Mouse (Mus musculus): ENCODE measurements around the gene Fkbp1a. TPM values are rescaled to one million over a fixed set of nuclear protein-coding genes. Genes with fewer than 3 reads are reported as not detected.

Gene Fkbp1a
- total and polyA plus RNA-seq, 3 experiments: 48.3 to 388 (median 76.5) TPM

DNA sequence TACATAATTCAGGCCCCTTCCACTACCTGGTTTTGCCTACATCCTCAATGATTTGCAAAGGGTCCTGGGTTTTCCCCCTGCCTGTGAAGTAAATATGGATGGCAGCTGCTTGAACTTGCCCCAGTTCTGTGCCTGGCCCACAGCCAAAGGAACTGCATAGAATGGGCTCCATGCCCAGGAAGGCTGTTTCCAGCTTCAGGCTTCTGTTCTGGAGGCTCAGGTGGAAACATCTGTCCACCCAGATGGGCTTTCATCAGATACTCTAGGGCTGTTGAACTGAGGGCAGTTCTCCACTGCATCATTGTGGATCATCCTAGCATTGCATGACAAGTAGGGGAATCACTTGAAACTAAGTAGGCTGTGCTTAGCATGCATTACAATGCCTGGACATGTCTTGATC, 30.1 kb upstream of the Fkbp1a start (continued):
- TF ChIP-seq MAZ (IDR thresholded peaks at IDR 0.05; ENCODE audit: low read depth, low read length) (no peak), KAT2A (IDR thresholded peaks at IDR 0.05; ENCODE audit: insufficient replicate concordance, low read length) (no peak), ZMIZ1 (IDR thresholded peaks at IDR 0.05; ENCODE audit: low read depth, low read length) (no peak), MYC (IDR thresholded peaks at IDR 0.05; ENCODE audit: low read depth, low read length) (no peak), RAD21 (IDR thresholded peaks at IDR 0.05; ENCODE audit: low read depth, low read length) (no peak), CHD2 (IDR thresholded peaks at IDR 0.05; ENCODE audit: low read length) (no peak), SIN3A (IDR thresholded peaks at IDR 0.05; ENCODE audit: low read length) (no peak)

DNA sequence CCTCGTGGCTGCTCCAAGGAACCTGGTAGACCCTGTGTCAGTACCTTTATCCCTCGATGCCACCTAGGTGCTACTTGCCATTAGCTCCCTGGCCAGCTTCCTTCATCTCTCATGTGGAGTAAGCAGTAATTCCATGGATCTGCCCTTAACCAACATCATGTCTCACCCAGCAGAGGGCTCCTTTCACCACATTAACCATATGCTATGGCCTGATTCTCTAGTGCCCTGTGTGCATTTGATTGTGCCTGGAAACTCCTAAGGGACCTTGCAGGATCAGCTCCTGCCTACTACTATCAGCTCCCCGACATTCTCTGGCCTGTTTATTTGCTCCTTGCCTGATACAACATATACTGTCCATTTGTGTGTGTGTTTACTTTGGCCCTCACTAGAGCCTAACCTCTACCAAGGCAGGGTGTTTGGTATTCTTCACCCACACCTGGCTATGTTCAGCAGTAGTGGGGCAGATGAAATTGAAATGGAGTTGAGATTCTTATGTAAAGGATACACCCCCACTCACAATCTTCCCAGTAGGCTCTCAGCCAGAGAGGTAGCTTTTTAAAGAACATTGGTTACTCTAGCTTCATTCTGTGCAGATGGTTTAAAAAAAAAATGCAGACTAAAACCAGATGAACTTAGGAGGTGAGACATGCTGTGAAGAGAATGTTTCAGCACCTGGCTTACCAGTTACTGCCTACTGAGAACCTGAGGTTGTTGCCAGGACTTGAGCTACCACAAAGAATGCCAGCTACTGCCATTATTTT, 28.6 kb upstream of the Fkbp1a start:
- DNase-seq (ENCODE audit: extremely low read depth): no peak
- Histone ChIP-seq H3K36me3 (replicated peaks in 1 of 2; ENCODE audit: control insufficient read depth in 1 of 2, insufficient read depth in 1 of 2, low read length in 1 of 2) (peaks cover 44 to 86% of the 10 kb centered on the region in 2 experiments), H3K4me1 (ENCODE audit: control insufficient read depth in 1 of 2, insufficient read depth in 2 of 2) (peaks cover 32 to 35% of the 10 kb centered on the region in 2 experiments), H3K9ac (ENCODE audit: insufficient read depth, low read depth) (no peak overlapping the region), H3K79me2 (replicated peaks; ENCODE audit: control insufficient read depth, extremely low read depth, insufficient read depth, poor library complexity, severe bottlenecking) (no peaks in the 10 kb centered on the region), H3K4me2 (ENCODE audit: insufficient read depth, low read depth, poor library complexity, severe bottlenecking) (no peak overlapping the region), H3K27ac (ENCODE audit: insufficient read depth, low read depth) (peak overlapping the region; percentile 90; the same call in 1 of the 2 replicates), H3K9me3 (replicated peaks; ENCODE audit: low read length) (no peaks in the 10 kb centered on the region), H3K4me3 (replicated peaks in 1 of 3; ENCODE audit: low read depth in 2 of 3, low read length in 2 of 3, poor library complexity in 1 of 3) (no peak overlapping the region), H3K27me3 (replicated peaks) (no peaks in the 10 kb centered on the region)
- in situ Hi-C loops (cut with MboI; ENCODE audit: low pct_ligation_motif_present, low pct_unique_long_range_greater_than_20kb, low sequenced_read_pairs) (no loop called here), dilution Hi-C loops (cut with MboI; ENCODE audit: extremely low pct_ligation_motif_present, extremely low pct_unique_long_range_greater_than_20kb, low sequenced_read_pairs) (no loop called here)
- peak; percentile 12 for TF ChIP-seq RAD21 (IDR thresholded peaks at IDR 0.05; ENCODE audit: low read depth, low read length)
- TF ChIP-seq CTCF (conservative IDR thresholded peaks at IDR 0.05 in 1 of 2, IDR thresholded peaks at IDR 0.05 in 1 of 2; ENCODE audit: low read depth in 2 of 2, low read length in 2 of 2): peak in 1 of 2 experiments; percentile 15; a peak in 1 of 4 replicates
- TF ChIP-seq ZMIZ1 (IDR thresholded peaks at IDR 0.05; ENCODE audit: low read depth, low read length): no peak
- no peak for TF ChIP-seq MAZ (IDR thresholded peaks at IDR 0.05; ENCODE audit: low read depth, low read length)

- H3K4me2 ChIP-seq (ENCODE audit: insufficient read depth, low read depth, poor library complexity, severe bottlenecking): no peak overlapping the region
- DNase-seq (ENCODE audit: extremely low read depth): no peak
- H3K4me1 ChIP-seq (ENCODE audit: control insufficient read depth in 1 of 2, insufficient read depth in 2 of 2): peaks cover 9 to 10% of the 10 kb centered on the region in 2 experiments
- dilution Hi-C loops (cut with MboI; ENCODE audit: extremely low pct_ligation_motif_present, extremely low pct_unique_long_range_greater_than_20kb, low sequenced_read_pairs): no loop called here
- in situ Hi-C loops (cut with MboI; ENCODE audit: low pct_ligation_motif_present, low pct_unique_long_range_greater_than_20kb, low sequenced_read_pairs): no loop called here
- no peak overlapping the region for H3K4me3 ChIP-seq (replicated peaks in 1 of 3; ENCODE audit: low read depth in 2 of 3, low read length in 2 of 3, poor library complexity in 1 of 3)
- H3K27ac ChIP-seq (ENCODE audit: insufficient read depth, low read depth): no peak overlapping the region
- H3K9me3 ChIP-seq (replicated peaks; ENCODE audit: low read length): no peaks in the 10 kb centered on the region
- no peaks in the 10 kb centered on the region for H3K79me2 ChIP-seq (replicated peaks; ENCODE audit: control insufficient read depth, extremely low read depth, insufficient read depth, poor library complexity, severe bottlenecking)
- no peak overlapping the region for H3K9ac ChIP-seq (ENCODE audit: insufficient read depth, low read depth)
- H3K36me3 ChIP-seq (replicated peaks in 1 of 2; ENCODE audit: control insufficient read depth in 1 of 2, insufficient read depth in 1 of 2, low read length in 1 of 2): peaks cover 17 to 68% of the 10 kb centered on the region in 2 experiments
- no peak for TF ChIP-seq USF2 (conservative IDR thresholded peaks at IDR 0.05; ENCODE audit: low read depth, low read length)
- no peak for TF ChIP-seq TBP (conservative IDR thresholded peaks at IDR 0.05; ENCODE audit: low read depth, low read length)
- TF ChIP-seq NELFE (IDR thresholded peaks at IDR 0.05; ENCODE audit: low read depth, low read length): no peak
- no peak for TF ChIP-seq UBTF (IDR thresholded peaks at IDR 0.05; ENCODE audit: low read depth, low read length)
- TF ChIP-seq BHLHE40 (IDR thresholded peaks at IDR 0.05; ENCODE audit: low read depth, low read length): no peak
- TF ChIP-seq ETS1 (conservative IDR thresholded peaks at IDR 0.05; ENCODE audit: low read depth, low read length): no peak
- TF ChIP-seq IRF4 (IDR thresholded peaks at IDR 0.05; ENCODE audit: low read depth, low read length): no peak
- TF ChIP-seq USF1 (IDR thresholded peaks at IDR 0.05; ENCODE audit: low read depth, low read length): no peak
- TF ChIP-seq ZNF384 (IDR thresholded peaks at IDR 0.05; ENCODE audit: low read depth, low read length): no peak
- TF ChIP-seq MXI1 (IDR thresholded peaks at IDR 0.05; ENCODE audit: low read depth, low read length): no peak
- TF ChIP-seq SMC3 (IDR thresholded peaks at IDR 0.05; ENCODE audit: low read depth, low read length): no peak
- no peak for TF ChIP-seq MAZ (IDR thresholded peaks at IDR 0.05; ENCODE audit: low read depth, low read length)
- H3K27me3 ChIP-seq (replicated peaks): no peaks in the 10 kb centered on the region
Observed at GRCm38 (mm10) chr2:151519000-151519399, 23.3 kb upstream of the Fkbp1a start.

Data from CH12.LX (cell line).